Mouse (Mus musculus): ENCODE data around the gene Rnf149. TPM values are rescaled to one million over a fixed set of nuclear protein-coding genes. Genes with fewer than 3 reads are reported as not detected.

Rnf149 gene
- total and polyA plus RNA-seq, 3 experiments, result 12.6 to 32.3 (median 21.5) TPM

- peak; percentile 86 for TF ChIP-seq ELF1 (IDR thresholded peaks at IDR 0.05; ENCODE audit: low read depth, low read length)
- TF ChIP-seq USF2 (conservative IDR thresholded peaks at IDR 0.05; ENCODE audit: low read depth, low read length), result no peak
- TF ChIP-seq TCF12 (IDR thresholded peaks at IDR 0.05; ENCODE audit: low read depth, low read length), result peak; percentile 90
- TF ChIP-seq ZC3H11A (IDR thresholded peaks at IDR 0.05; ENCODE audit: low read depth, low read length), result no peak
- TF ChIP-seq CHD1 (IDR thresholded peaks at IDR 0.05; ENCODE audit: low read depth, low read length), result no peak
- peak; percentile 91 for TF ChIP-seq HCFC1 (IDR thresholded peaks at IDR 0.05; ENCODE audit: low read depth, low read length)
- no peak for TF ChIP-seq CTCF (conservative IDR thresholded peaks at IDR 0.05 in 1 of 2, IDR thresholded peaks at IDR 0.05 in 1 of 2; ENCODE audit: low read depth in 2 of 2, low read length in 2 of 2)
- TF ChIP-seq TBP (conservative IDR thresholded peaks at IDR 0.05; ENCODE audit: low read depth, low read length), result no peak
- peak; percentile 75 for TF ChIP-seq IRF4 (IDR thresholded peaks at IDR 0.05; ENCODE audit: low read depth, low read length)
- TF ChIP-seq ZMIZ1 (IDR thresholded peaks at IDR 0.05; ENCODE audit: low read depth, low read length), result peak; percentile 95
- TF ChIP-seq PAX5 (IDR thresholded peaks at IDR 0.05; ENCODE audit: low read length), result no peak
- no peak for TF ChIP-seq CHD2 (IDR thresholded peaks at IDR 0.05; ENCODE audit: low read length)
- no peak for TF ChIP-seq ETS1 (conservative IDR thresholded peaks at IDR 0.05; ENCODE audit: low read depth, low read length)
- TF ChIP-seq MAZ (IDR thresholded peaks at IDR 0.05; ENCODE audit: low read depth, low read length), result 0 out of 2 replicates have a peak, but pooled peaks have one; percentile 68
- no peak for TF ChIP-seq JUND (conservative IDR thresholded peaks at IDR 0.05; ENCODE audit: low read depth, low read length)
- TF ChIP-seq MYC (IDR thresholded peaks at IDR 0.05; ENCODE audit: low read depth, low read length), result no peak
- peak; percentile 80 for TF ChIP-seq NRF1 (IDR thresholded peaks at IDR 0.05; ENCODE audit: low read depth, low read length)
Measured at GRCm38 (mm10) chr1:39535515-39536311, 41.5 kb downstream of the Rnf149 start (continued).

DNA sequence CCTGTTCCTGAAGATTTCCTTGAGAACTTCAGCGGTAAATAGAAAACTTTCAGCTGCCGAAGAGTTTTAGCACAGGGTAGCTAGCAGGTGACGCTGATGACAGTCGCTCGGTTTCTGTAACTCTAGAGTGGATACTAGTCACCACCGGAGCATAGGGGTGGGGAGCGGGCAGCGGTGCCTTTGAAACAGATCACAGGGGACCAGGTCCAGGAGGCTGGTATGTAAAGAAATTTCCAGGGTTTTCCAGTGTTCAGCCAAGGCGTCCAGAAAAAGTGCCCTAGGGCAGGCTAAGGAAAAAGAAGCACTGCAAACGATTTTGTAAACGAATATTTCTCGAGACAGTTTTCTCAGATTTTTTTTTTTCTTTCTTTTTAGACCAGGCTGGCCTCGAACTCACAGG lies 42.4 kb downstream of the Rnf149 start, which contains the start of gene Cnot11:
Gene Cnot11, plus strand, starts transcription at position 162 of the 400 bp plus-strand sequence.
- Histone ChIP-seq H3K79me2 (replicated peaks; ENCODE audit: control insufficient read depth, extremely low read depth, insufficient read depth, poor library complexity, severe bottlenecking) (peaks cover 20% of the 10 kb centered on the region), H3K4me1 (ENCODE audit: control insufficient read depth in 1 of 2, insufficient read depth in 2 of 2) (peaks cover 0 to 19% of the 10 kb centered on the region in 2 experiments; a peak in 3 of 4 replicates), H3K4me3 (replicated peaks in 1 of 3; ENCODE audit: low read depth in 2 of 3, low read length in 2 of 3, poor library complexity in 1 of 3) (peak within 1 kb of the TSS; percentile 74 to 97 (median 89)), H3K4me2 (ENCODE audit: insufficient read depth, low read depth, poor library complexity, severe bottlenecking) (peak within 1 kb of the TSS; percentile 35), H3K9ac (ENCODE audit: insufficient read depth, low read depth) (peak within 1 kb of the TSS; percentile 91), H3K36me3 (replicated peaks in 1 of 2; ENCODE audit: control insufficient read depth in 1 of 2, insufficient read depth in 1 of 2, low read length in 1 of 2) (peaks cover 17 to 26% of the 10 kb centered on the region in 2 experiments), H3K9me3 (replicated peaks; ENCODE audit: low read length) (peaks cover 5% of the 10 kb centered on the region), H3K27me3 (replicated peaks) (peaks cover 8% of the 10 kb centered on the region), H3K27ac (ENCODE audit: insufficient read depth, low read depth) (peak within 1 kb of the TSS; percentile 76)
- dilution Hi-C loops (cut with MboI; ENCODE audit: extremely low pct_ligation_motif_present, extremely low pct_unique_long_range_greater_than_20kb, low sequenced_read_pairs) (no loop called here), in situ Hi-C loops (cut with MboI; ENCODE audit: low pct_ligation_motif_present, low pct_unique_long_range_greater_than_20kb, low sequenced_read_pairs) (no loop called here)
- TF ChIP-seq CHD1 (IDR thresholded peaks at IDR 0.05; ENCODE audit: low read depth, low read length) (no peak), EP300 (IDR thresholded peaks at IDR 0.05; ENCODE audit: low read length) (no peak), BHLHE40 (IDR thresholded peaks at IDR 0.05; ENCODE audit: low read depth, low read length) (no peak), TCF12 (IDR thresholded peaks at IDR 0.05; ENCODE audit: low read depth, low read length) (no peak), POLR2AphosphoS2 (IDR thresholded peaks at IDR 0.05; ENCODE audit: low read depth, low read length) (no peak)
- DNase-seq (ENCODE audit: extremely low read depth), result no peak
